Comparison of ENCODE assay signal across 8 mouse cellular contexts in genomic region chr2:153224946-153225594, GRCm38 (mm10). TPM values are rescaled to one million over a fixed set of nuclear protein-coding genes. Genes with fewer than 3 reads are reported as not detected.
A peak's percentile ranks its signal among the peaks of the same experiment; 100 is the strongest.
DNase-seq lines count a peak whose midpoint lies in the region; TF ChIP-seq lines count a peak whose summit lies in the region.

Gene Tspyl3, minus strand, starts transcription at chr2:153225441.

- no peaks in the 10 kb centered on the region for H3K27me3 ChIP-seq in E14TG2a.4 (ENCODE audit: insufficient read depth, low read length)
- H3K27me3 ChIP-seq in forebrain, embryonic 10.5 days (ENCODE audit: poor library complexity, severe bottlenecking), result no peaks in the 10 kb centered on the region

- peak; percentile 72 for DNase-seq in brain, adult 2 months (ENCODE audit: low read depth, low spot score)
- peak; percentile 35 for DNase-seq in forebrain, embryonic 10.5 days (ENCODE audit: extremely low spot score, low spot score)
- peak; percentile 44 to 49 for DNase-seq in heart, postnatal 36 days
- peak; percentile 46 to 62 for DNase-seq in left cerebral cortex, adult 18-20 months (ENCODE audit: low spot score in 2 of 2)
- DNase-seq in lung, postnatal 25 days (ENCODE audit: low spot score), result peak; percentile 34
- DNase-seq in right cerebral cortex, adult 2 months (ENCODE audit: low spot score in 2 of 2), result peak; percentile 61 to 62
- DNase-seq in c-Kit-positive CD71-positive TER-119-positive erythroid progenitor cells, embryonic 14.5 days (ENCODE audit: low spot score), result no peak

- intact Hi-C loops in heart, postnatal 36 days (cut with DNase I), result no loop called here

- H3K4me3 ChIP-seq in E14TG2a.4 (replicated peaks; ENCODE audit: low read length), result peak within 1 kb of the TSS; percentile 84
- H3K4me3 ChIP-seq in forebrain, embryonic 10.5 days, result peak within 1 kb of the TSS; percentile 58

- H3K36me3 ChIP-seq in E14TG2a.4 (ENCODE audit: insufficient read depth, low read length), result peaks cover 23% of the 10 kb centered on the region
- peaks cover 35% of the 10 kb centered on the region for H3K36me3 ChIP-seq in forebrain, embryonic 10.5 days (replicated peaks)

- no peaks in the 10 kb centered on the region for H3K9me3 ChIP-seq in E14TG2a.4 (ENCODE audit: low read length)
- H3K9me3 ChIP-seq in forebrain, embryonic 10.5 days, result no peaks in the 10 kb centered on the region

- WGBS in forebrain, embryonic 10.5 days, result 3% methylated on average over 31 of the region's 31 CpGs

- H3K27ac ChIP-seq in forebrain, embryonic 10.5 days, result peak within 1 kb of the TSS; percentile 82

- TF ChIP-seq CTCF in E14TG2a.4 (conservative IDR thresholded peaks at IDR 0.05; ENCODE audit: low read length), result no peak

- H3K4me1 ChIP-seq in E14TG2a.4 (replicated peaks; ENCODE audit: low read depth, low read length), result peaks cover 16% of the 10 kb centered on the region
- H3K4me1 ChIP-seq in forebrain, embryonic 10.5 days, result peaks cover 16% of the 10 kb centered on the region

RNA-seq across cellular contexts. Expression of gene Tspyl3, which starts in this region (rescaled TPM):
- polyA plus RNA-seq in forebrain, embryonic 10.5 days (2016; fragmentation: Nextera tagmentation; extraction: Ambion mirVana), result 5.0 and 5.4 TPM in 2 replicates
- 1 to 10 TPM; 1.0 to 1.6 TPM for total RNA-seq in heart, postnatal 36 days (2021)
- 10 to 100 TPM; 24.3 to 24.8 TPM for total RNA-seq in left cerebral cortex, adult 18-20 months (2021)

Comparison
In these comparisons a context has a peak if more than half of its experiments do, and no peak if none do; other contexts are left out.
1. RNA of gene Tspyl3 (total RNA-seq): 24.3 to 24.8 TPM in left cerebral cortex, adult 18-20 months; 1.0 to 1.6 TPM in heart, postnatal 36 days; every median in the first group is over 4 times any median in the second.